Mouse (Mus musculus) mouse embryonic stem cell (cell line): Measurements from ENCODE around the gene Vil1.

Source experiments
- in situ Hi-C, 2 experiments: fragments of 300-500 bp; cut with MboI; formaldehyde crosslinking; loops; 1 replicate in 1 of 2; 3 replicates in 1 of 2; pipeline ENCODE4 v1.14.3; 2019 to 2020; ENCODE audit warnings: low sequenced_read_pairs in 2 of 2, low pct_unique_long_range_greater_than_20kb in 1 of 2, mixed read lengths in 1 of 2; ENCODE audit not compliant: unreplicated experiment in 1 of 2

The Vil1 gene

GRCm38 (mm10) chr1:74397919-74398451 lies 11.2 kb upstream of the Vil1 start:
- in situ Hi-C loops = no loop called here

- in situ Hi-C loops = no loop called here
These were observed 8.6 kb upstream of the Vil1 start for GRCm38 (mm10) chr1:74400531-74400930.

- in situ Hi-C loops = no loop called here
These were observed 8.0 kb upstream of the Vil1 start for GRCm38 (mm10) chr1:74401015-74401702.

GRCm38 (mm10) chr1:74404206-74404605 lies 5.0 kb upstream of the Vil1 start:
- in situ Hi-C loops = no loop called here

GRCm38 (mm10) chr1:74411753-74412325 lies 2.7 kb downstream of the Vil1 start:
- in situ Hi-C loops = no loop called here

- in situ Hi-C loops = no loop called here
These were observed 3.5 kb downstream of the Vil1 start for GRCm38 (mm10) chr1:74412711-74413110.

- in situ Hi-C loops = no loop called here
These were observed 6.0 kb downstream of the Vil1 start for GRCm38 (mm10) chr1:74415143-74415542.

- in situ Hi-C loops = no loop called here
These were observed 9.7 kb downstream of the Vil1 start for GRCm38 (mm10) chr1:74418747-74419439.

GRCm38 (mm10) chr1:74419440-74419794 lies 10.2 kb downstream of the Vil1 start:
- in situ Hi-C loops = no loop called here

- in situ Hi-C loops = no loop called here
These were observed 14.0 kb downstream of the Vil1 start for GRCm38 (mm10) chr1:74423147-74423546.

- in situ Hi-C loops = no loop called here
These were observed 16.7 kb downstream of the Vil1 start for GRCm38 (mm10) chr1:74425845-74426244.

- in situ Hi-C loops = no loop called here
These were observed 24.0 kb downstream of the Vil1 start for GRCm38 (mm10) chr1:74433220-74433619.

- in situ Hi-C loops = no loop called here
These were observed 25.4 kb downstream of the Vil1 start for GRCm38 (mm10) chr1:74434596-74434995.

- in situ Hi-C loops = no loop called here
These were observed 26.4 kb downstream of the Vil1 start for GRCm38 (mm10) chr1:74435563-74435962.

- in situ Hi-C loops = no loop called here
These were observed 28.7 kb downstream of the Vil1 start for GRCm38 (mm10) chr1:74437702-74438427.

GRCm38 (mm10) chr1:74439166-74439876 lies 30.1 kb downstream of the Vil1 start:
- in situ Hi-C loops = no loop called here

- in situ Hi-C loops = no loop called here
These were observed 35.4 kb downstream of the Vil1 start for GRCm38 (mm10) chr1:74444538-74444937.

- in situ Hi-C loops = no loop called here
These were observed 43.5 kb downstream of the Vil1 start for GRCm38 (mm10) chr1:74452611-74453045.
